Mouse (Mus musculus) testis, adult 2 months (tissue): Measurements from ENCODE around the gene Glp2r.

ENCODE experiments used
- CTCF ChIP-seq: fragments of 200-500 bp; IDR thresholded peaks from 2 replicates; pipeline ENCODE4 v1.5.1; 2012; ENCODE audit warnings: low read depth, mild to moderate bottlenecking, inconsistent platforms, low read length, moderate library complexity; ENCODE audit not compliant: control insufficient read depth, insufficient read depth, insufficient replicate concordance
- POLR2A ChIP-seq: fragments of 200-500 bp; IDR thresholded peaks from 2 replicates; pipeline ENCODE4 v1.6.1; 2012; ENCODE audit warnings: low read depth, mild to moderate bottlenecking, inconsistent platforms, low read length, moderate library complexity; ENCODE audit not compliant: control insufficient read depth

GRCm38 (mm10) chr11:67627179-67627578, 143.8 kb downstream of the Glp2r start:
- TF ChIP-seq POLR2A (no peak), CTCF (no peak)
